Mouse (Mus musculus) spleen, embryonic (tissue): ENCODE measurements at regions not wholly inside any gene's neighbourhood (a gene's known extent, or its start where the extent isn't known, plus 50 kb on each side); places are given as distances from the start of the nearest gene placed in this dataset.
"Not testable (repeated sequence)": the region's sequence is repeated elsewhere in the genome, so short reads cannot be mapped to it uniquely, and the experiment has no call there.

ENCODE experiments used
- CTCF ChIA-PET: fragments of 350-600 bp; sonication (Branson Sonifier 250); formaldehyde crosslinking; loops from one replicate; lab custom pipeline; 2022; lab: Charles Lee

DNA sequence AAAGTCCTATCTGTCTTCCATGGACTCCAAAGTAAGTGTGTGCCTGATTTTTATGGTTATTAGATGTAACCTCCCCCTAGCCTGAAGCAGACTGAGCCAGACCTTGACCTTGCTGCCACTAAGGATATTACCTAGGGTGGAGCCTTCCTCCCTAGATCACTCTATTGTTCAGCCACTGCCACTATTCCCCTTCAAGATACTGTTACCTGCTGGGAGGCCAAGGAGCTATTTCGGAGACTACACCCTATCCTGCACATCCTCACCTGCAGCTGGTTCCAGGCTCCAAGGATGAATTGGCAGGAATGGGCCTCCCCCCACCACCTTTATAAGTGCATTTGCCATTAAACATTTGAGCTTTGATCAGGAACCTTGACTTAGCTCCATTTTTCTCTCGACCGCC, 769.4 kb downstream of the Efna5 start:
- CTCF ChIA-PET = not testable (repeated sequence)

DNA sequence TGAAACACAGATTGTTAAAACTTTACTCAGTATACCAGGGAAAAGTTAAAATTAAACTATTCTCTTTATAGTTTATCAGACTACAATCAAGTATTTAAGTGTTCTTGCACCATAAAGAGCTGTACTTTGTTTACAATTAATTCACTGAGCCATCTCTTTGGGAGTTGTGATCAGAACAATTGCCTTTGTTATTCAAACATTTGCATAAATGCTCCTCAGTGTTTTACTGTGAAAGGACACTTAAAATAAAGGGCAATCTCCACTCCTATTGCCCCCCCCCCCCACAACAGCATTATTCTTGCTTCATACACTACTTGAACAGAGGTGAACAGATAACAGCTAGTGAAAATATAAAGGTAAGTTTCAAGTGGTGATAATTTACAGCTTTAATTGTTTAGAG, 772.1 kb downstream of the Efna5 start:
- CTCF ChIA-PET = no interaction called here

DNA sequence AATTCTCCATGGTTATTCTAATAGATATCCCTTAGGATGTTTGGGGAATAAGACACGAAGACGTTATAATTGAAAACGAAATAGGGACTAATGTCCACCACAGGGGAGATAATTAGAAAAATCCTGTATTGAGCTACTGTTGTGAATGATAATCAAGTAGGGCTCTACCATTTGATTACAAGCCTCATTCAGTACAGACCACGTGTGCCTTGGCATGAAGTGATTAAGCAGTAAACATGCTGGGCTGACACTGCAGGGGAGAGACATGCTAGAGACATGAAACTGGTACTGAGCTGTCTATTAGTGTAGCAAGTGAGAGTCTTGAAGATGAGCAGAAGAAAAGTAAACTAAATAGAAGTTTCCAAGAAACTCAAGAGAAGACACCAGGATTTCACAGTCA, 797.8 kb downstream of the Efna5 start:
- CTCF ChIA-PET = no interaction called here

DNA sequence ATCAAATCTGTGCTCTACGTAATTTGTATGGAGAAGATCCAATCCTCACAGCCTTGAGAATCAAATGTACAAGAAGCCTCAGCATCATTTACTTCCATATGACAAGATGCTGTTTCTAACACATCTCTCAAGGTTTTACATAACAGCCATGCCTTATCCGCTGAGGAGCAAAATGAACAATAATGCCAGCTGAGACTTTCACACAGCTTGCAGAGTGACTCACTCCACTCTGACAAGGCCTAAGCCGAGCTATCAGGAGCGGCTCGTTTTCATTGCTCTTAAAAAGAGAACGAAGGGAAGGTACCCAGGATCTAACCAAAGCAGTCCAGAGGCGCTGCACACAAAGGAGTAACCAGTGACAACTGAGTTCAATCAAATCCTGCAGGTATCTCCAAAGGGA, 803.5 kb downstream of the Efna5 start:
- CTCF ChIA-PET = no interaction called here

DNA sequence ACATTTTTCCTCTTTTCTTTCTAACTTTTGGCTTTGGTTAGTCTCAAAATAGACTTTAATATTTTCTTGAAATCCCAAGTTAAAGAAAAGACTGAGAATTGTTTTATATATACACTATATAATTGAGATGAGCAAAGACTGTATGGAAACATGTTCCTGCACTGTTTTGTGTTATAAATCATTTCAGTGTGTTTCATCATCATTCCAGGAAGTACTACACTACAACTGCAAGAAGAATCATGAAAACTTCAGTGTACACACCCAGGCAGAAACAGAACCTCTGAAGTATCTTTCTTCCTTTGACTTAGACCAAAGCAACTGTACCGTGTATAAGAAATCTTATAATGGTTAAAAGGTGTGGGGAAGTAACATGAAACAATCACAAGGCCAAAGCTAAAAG, 816.2 kb downstream of the Efna5 start:
- CTCF ChIA-PET = no interaction called here

DNA sequence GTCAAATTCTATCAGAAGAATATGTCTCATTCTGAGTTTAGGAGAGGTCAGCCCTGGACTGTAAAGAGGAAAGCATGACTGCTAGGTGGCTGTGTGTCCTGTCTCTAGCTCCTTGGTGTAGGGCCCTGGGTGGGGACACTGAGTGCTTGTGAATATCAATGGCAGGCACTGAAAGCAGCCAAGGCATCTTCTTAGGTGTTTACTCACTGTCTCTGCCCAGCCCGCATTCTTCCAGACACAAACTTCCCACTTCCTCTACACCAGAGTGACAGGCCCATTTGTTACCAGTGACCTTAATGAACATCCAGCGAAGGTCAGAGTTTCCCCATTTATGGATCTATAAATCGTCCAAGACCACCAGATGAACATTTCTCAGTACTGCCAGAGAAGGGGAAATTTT, 823.1 kb downstream of the Efna5 start:
- CTCF ChIA-PET = no interaction called here

DNA sequence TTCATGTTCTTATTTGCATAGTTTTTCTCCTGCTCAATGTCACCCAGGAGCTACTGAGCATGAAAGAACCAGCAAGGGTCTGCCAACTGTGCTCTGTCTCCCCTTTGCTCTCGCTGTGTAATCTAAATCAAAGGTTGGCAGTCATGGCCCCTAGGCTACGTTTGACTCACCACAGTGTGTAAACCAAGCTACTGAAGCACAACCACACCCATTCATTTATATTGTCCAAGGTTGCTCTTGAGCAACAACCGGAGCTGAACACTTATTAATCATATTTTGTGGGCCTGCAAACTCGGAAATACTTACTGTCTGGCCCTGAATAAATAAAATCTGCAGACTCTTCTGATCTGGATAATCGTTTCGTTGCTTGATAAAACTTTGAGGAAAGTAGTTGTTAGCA, 826.3 kb downstream of the Efna5 start:
- CTCF ChIA-PET = no interaction called here

DNA sequence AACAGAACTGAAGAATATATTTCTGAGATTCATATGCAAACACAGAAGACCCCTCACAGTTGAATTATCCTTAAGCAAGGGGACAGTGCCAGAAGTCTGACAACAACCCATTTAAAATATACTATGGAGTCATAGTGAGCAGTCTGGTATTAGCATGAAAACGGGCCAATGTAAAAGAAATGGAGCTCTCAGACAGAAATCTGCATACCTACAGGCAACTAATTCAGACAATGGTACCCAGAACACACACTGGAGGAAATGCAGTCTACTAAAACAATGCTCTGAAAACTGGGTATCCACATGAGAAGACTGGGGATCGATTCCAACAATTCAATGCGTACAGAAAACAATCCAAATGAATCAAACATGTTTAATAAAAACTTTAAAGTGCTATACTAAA, 832.1 kb downstream of the Efna5 start:
- CTCF ChIA-PET = interaction anchor here (0.7 kb wide), 1 partner anchor 28 kb away, joined by 3 read pairs; no protein-coding TSS in a partner anchor

DNA sequence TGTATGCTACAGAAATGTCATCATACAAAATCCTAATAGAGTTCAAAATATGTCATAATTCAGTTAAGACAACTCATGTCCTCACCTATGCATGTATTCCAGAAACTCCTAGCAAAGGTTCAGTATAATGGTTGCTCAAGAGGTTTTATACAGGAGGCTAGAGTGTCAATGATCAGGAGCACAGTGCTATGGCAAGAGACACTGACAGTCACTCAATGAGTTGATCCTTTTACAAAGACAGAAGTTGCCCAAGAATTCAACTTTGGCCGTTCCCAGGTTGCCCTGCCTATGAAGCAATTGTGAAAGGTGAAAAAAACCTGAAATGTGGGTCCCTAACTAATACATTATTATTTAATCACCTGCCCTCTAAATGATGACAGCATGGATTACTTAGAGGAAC, 850.5 kb downstream of the Efna5 start:
- CTCF ChIA-PET = no interaction called here
